Mouse (Mus musculus): ENCODE measurements around the gene Lamc2. TPM values are rescaled to one million over a fixed set of nuclear protein-coding genes. Genes with fewer than 3 reads are reported as not detected.

The Lamc2 gene
- polyA plus RNA-seq, 1 experiment: 0.87 TPM

- no peak for TF ChIP-seq FLI1 (IDR thresholded peaks at IDR 0.05; ENCODE audit: low read length)
- no peak for TF ChIP-seq GATA1 (IDR thresholded peaks at IDR 0.05; ENCODE audit: borderline replicate concordance, low read length)
- peaks cover 58% of the 10 kb centered on the region for H3K27me3 ChIP-seq (replicated peaks)
Measured at GRCm38 (mm10) chr1:153188081-153188480, 1.8 kb upstream of the Lamc2 start.

GRCm38 (mm10) chr1:153180586-153181289, 5.5 kb downstream of the Lamc2 start:
- no peaks in the 10 kb centered on the region for H3K36me3 ChIP-seq (replicated peaks; ENCODE audit: low read length)
- H3K9me3 ChIP-seq: peaks cover 15% of the 10 kb centered on the region
- H3K4me3 ChIP-seq (replicated peaks): no peak overlapping the region
- H3K4me1 ChIP-seq: peaks cover 3% of the 10 kb centered on the region
- TF ChIP-seq GATA1 (IDR thresholded peaks at IDR 0.05; ENCODE audit: borderline replicate concordance, low read length) (no peak), FLI1 (IDR thresholded peaks at IDR 0.05; ENCODE audit: low read length) (no peak)
- peaks cover 38% of the 10 kb centered on the region for H3K27me3 ChIP-seq (replicated peaks)

More at GRCm38 (mm10) chr1:153188081-153188480, 1.8 kb upstream of the Lamc2 start:
- no peaks in the 10 kb centered on the region for H3K36me3 ChIP-seq (replicated peaks; ENCODE audit: low read length)
- peaks cover 9% of the 10 kb centered on the region for H3K4me1 ChIP-seq
- no peak overlapping the region for H3K4me3 ChIP-seq (replicated peaks)
- peaks cover 12% of the 10 kb centered on the region for H3K9me3 ChIP-seq

- Histone ChIP-seq H3K36me3 (replicated peaks; ENCODE audit: low read length) (no peaks in the 10 kb centered on the region), H3K9me3 (peaks cover 15% of the 10 kb centered on the region), H3K4me3 (replicated peaks) (no peak overlapping the region), H3K27me3 (replicated peaks) (peaks cover 37% of the 10 kb centered on the region), H3K4me1 (no peaks in the 10 kb centered on the region)
- no peak for TF ChIP-seq FLI1 (IDR thresholded peaks at IDR 0.05; ENCODE audit: low read length)
- TF ChIP-seq GATA1 (IDR thresholded peaks at IDR 0.05; ENCODE audit: borderline replicate concordance, low read length): no peak
Measured at GRCm38 (mm10) chr1:153180160-153180559, 6.1 kb downstream of the Lamc2 start.

GRCm38 (mm10) chr1:153174801-153175200, 11.4 kb downstream of the Lamc2 start:
- TF ChIP-seq GATA1 (IDR thresholded peaks at IDR 0.05; ENCODE audit: borderline replicate concordance, low read length) (no peak), FLI1 (IDR thresholded peaks at IDR 0.05; ENCODE audit: low read length) (no peak)
- H3K4me3 ChIP-seq (replicated peaks): no peak overlapping the region
- H3K27me3 ChIP-seq (replicated peaks): peaks cover 24% of the 10 kb centered on the region
- no peaks in the 10 kb centered on the region for H3K9me3 ChIP-seq
- H3K4me1 ChIP-seq: no peaks in the 10 kb centered on the region
- no peaks in the 10 kb centered on the region for H3K36me3 ChIP-seq (replicated peaks; ENCODE audit: low read length)

- H3K4me3 ChIP-seq (replicated peaks): no peak overlapping the region
- TF ChIP-seq FLI1 (IDR thresholded peaks at IDR 0.05; ENCODE audit: low read length) (no peak), GATA1 (IDR thresholded peaks at IDR 0.05; ENCODE audit: borderline replicate concordance, low read length) (no peak)
- peaks cover 27% of the 10 kb centered on the region for H3K27me3 ChIP-seq (replicated peaks)
- H3K4me1 ChIP-seq: no peaks in the 10 kb centered on the region
- no peaks in the 10 kb centered on the region for H3K36me3 ChIP-seq (replicated peaks; ENCODE audit: low read length)
- H3K9me3 ChIP-seq: no peaks in the 10 kb centered on the region
Measured at GRCm38 (mm10) chr1:153173276-153173675, 13.0 kb downstream of the Lamc2 start.

GRCm38 (mm10) chr1:153172291-153172731, 13.9 kb downstream of the Lamc2 start:
- Histone ChIP-seq H3K36me3 (replicated peaks; ENCODE audit: low read length) (no peaks in the 10 kb centered on the region), H3K4me1 (no peaks in the 10 kb centered on the region), H3K9me3 (no peaks in the 10 kb centered on the region), H3K27me3 (replicated peaks) (peaks cover 29% of the 10 kb centered on the region), H3K4me3 (replicated peaks) (no peak overlapping the region)
- no peak for TF ChIP-seq GATA1 (IDR thresholded peaks at IDR 0.05; ENCODE audit: borderline replicate concordance, low read length)
- no peak for TF ChIP-seq FLI1 (IDR thresholded peaks at IDR 0.05; ENCODE audit: low read length)

- H3K9me3 ChIP-seq: no peaks in the 10 kb centered on the region
- no peaks in the 10 kb centered on the region for H3K4me1 ChIP-seq
- H3K27me3 ChIP-seq (replicated peaks): peaks cover 33% of the 10 kb centered on the region
- H3K36me3 ChIP-seq (replicated peaks; ENCODE audit: low read length): no peaks in the 10 kb centered on the region
- no peak overlapping the region for H3K4me3 ChIP-seq (replicated peaks)
- TF ChIP-seq FLI1 (IDR thresholded peaks at IDR 0.05; ENCODE audit: low read length): no peak
Measured at GRCm38 (mm10) chr1:153171011-153171410, 15.2 kb downstream of the Lamc2 start.

GRCm38 (mm10) chr1:153168293-153168692, 18.0 kb downstream of the Lamc2 start:
- Histone ChIP-seq H3K9me3 (no peaks in the 10 kb centered on the region), H3K36me3 (replicated peaks; ENCODE audit: low read length) (no peaks in the 10 kb centered on the region), H3K4me1 (no peaks in the 10 kb centered on the region), H3K4me3 (replicated peaks) (no peak overlapping the region), H3K27me3 (replicated peaks) (peaks cover 29% of the 10 kb centered on the region)
- TF ChIP-seq GATA1 (IDR thresholded peaks at IDR 0.05; ENCODE audit: borderline replicate concordance, low read length): no peak
- TF ChIP-seq FLI1 (IDR thresholded peaks at IDR 0.05; ENCODE audit: low read length): no peak

- H3K4me1 ChIP-seq: no peaks in the 10 kb centered on the region
- no peaks in the 10 kb centered on the region for H3K9me3 ChIP-seq
- no peaks in the 10 kb centered on the region for H3K36me3 ChIP-seq (replicated peaks; ENCODE audit: low read length)
- peaks cover 22% of the 10 kb centered on the region for H3K27me3 ChIP-seq (replicated peaks)
- H3K4me3 ChIP-seq (replicated peaks): no peak overlapping the region
- no peak for TF ChIP-seq FLI1 (IDR thresholded peaks at IDR 0.05; ENCODE audit: low read length)
- TF ChIP-seq GATA1 (IDR thresholded peaks at IDR 0.05; ENCODE audit: borderline replicate concordance, low read length): no peak
Measured at GRCm38 (mm10) chr1:153163831-153164230, 22.4 kb downstream of the Lamc2 start.

- Histone ChIP-seq H3K9me3 (no peaks in the 10 kb centered on the region), H3K27me3 (replicated peaks) (peaks cover 15% of the 10 kb centered on the region), H3K4me1 (no peaks in the 10 kb centered on the region), H3K36me3 (replicated peaks; ENCODE audit: low read length) (no peaks in the 10 kb centered on the region), H3K4me3 (replicated peaks) (no peak overlapping the region)
- TF ChIP-seq GATA1 (IDR thresholded peaks at IDR 0.05; ENCODE audit: borderline replicate concordance, low read length) (no peak), FLI1 (IDR thresholded peaks at IDR 0.05; ENCODE audit: low read length) (no peak)
Measured at GRCm38 (mm10) chr1:153159137-153159536, 27.1 kb downstream of the Lamc2 start.

Data from megakaryocyte, embryonic 14.5 days (primary cell).